Mouse (Mus musculus) cerebral cortex, adult 2 months (tissue): Measurements from ENCODE around the gene Spocd1.

Source experiments
- WGBS: fragments of 180-500 bp; shearing (Covaris S2); methylation state at CpG from one replicate; pipeline ENCODE4 v1.1.7; 2018; 5-methylcytosine and 5-hydroxymethylcytosine counted together

Gene Spocd1

GRCm38 (mm10) chr4:129971989-129972388 is 42.9 kb downstream of the Spocd1 start:
- 40% methylated on average over 7 of the region's 7 CpGs for WGBS

- WGBS, result 83% methylated on average over 9 of the region's 9 CpGs
Observed at GRCm38 (mm10) chr4:129974285-129974684, 45.2 kb downstream of the Spocd1 start.

DNA sequence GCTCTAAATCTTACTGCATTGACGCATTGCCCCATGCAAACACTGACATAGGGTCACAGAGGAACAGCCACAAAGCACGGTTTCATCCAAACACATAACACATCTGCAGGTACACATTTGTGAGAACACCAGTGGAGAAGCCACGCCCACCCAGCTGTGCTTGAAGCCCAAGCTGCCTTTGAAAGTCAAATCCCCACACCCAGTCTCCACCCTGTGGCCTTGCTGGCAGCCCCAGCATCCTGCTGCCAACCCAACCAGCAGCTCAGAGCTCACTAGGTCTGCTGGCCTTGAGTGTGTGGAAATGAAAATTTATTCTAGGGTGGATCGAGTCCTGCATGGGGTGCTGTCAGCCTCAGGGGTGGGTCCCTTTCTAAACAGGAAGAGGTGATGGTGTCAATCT is 48.2 kb downstream of the Spocd1 start:
- WGBS, result 84% methylated on average over 4 of the region's 4 CpGs

GRCm38 (mm10) chr4:129978227-129978626 is 49.2 kb downstream of the Spocd1 start:
- WGBS, result 71% methylated on average over 4 of the region's 4 CpGs

GRCm38 (mm10) chr4:129978930-129979329 is 49.9 kb downstream of the Spocd1 start:
- 39% methylated on average over 4 of the region's 4 CpGs for WGBS

DNA sequence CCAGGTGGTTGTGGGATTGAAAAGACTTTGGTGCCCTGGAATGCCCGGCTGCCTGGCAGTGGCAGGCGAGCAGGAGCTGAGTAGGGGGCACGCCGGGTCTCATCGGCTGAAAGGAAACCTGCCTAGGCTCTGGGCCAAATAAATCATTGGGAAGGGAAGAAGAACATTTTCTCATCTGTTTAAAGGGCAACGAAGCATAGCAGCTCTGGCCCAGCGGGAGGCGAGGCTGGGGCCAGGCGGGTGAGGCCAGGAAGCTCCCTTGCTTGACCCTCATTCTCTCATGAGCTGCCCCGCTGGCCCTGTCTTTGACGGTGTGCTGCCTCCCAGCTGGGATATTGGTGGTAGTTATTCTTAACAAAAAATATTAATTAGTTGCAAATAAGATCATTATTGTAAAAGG is 52.6 kb downstream of the Spocd1 start:
- 67% methylated on average over 11 of the region's 11 CpGs for WGBS

DNA sequence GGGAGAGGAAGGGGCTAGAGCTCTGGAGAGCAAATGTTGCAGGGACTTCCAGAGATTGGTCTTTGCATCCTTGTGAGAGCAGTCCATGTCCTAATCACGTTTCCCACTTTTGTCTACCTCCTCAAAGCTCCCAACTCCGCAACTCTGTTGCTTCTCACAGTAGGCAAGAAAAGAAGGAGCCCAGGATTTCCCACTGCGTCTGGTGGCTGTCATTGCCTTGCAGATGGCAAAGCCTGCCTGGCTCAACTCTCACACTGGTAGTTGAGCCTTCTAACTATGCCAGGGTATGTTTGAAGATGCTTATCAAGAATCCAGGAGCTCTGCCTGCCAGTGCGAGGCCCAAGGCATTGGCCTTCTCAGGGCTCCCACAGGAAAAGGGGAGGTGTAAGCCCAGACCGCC is 54.0 kb downstream of the Spocd1 start:
- 34% methylated on average over 5 of the region's 5 CpGs for WGBS

DNA sequence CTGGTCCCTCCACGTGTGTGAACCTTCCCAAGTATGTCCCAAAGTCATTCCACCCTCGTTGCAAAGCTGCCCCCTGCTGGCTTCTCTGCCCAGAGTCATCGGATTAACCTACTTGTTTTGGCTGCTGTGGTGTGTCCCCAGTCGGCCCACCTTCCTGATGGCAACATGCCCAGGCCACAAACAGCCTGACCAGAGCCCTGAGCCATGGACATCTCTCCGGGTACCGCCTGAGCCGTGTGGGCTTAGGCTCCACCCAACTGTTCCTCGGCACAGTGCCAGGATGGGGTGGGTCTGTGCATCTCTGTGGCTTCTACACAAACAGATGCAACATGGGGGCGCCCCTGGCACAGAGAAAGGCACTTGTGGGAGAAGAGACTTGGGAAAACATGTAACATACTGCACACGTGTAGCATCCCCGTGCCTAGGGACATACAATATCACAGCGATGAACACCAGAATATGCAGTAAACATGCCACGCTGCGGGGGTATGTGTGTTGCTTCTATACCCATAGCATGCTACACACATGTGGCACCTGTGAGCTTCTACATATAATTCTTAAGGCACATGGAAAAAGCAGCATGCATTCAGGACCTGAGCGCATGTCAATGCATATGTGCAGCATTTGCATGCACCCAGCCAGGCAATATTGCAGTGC is 54.8 kb downstream of the Spocd1 start:
- WGBS, result 2% methylated on average over 15 of the region's 15 CpGs

DNA sequence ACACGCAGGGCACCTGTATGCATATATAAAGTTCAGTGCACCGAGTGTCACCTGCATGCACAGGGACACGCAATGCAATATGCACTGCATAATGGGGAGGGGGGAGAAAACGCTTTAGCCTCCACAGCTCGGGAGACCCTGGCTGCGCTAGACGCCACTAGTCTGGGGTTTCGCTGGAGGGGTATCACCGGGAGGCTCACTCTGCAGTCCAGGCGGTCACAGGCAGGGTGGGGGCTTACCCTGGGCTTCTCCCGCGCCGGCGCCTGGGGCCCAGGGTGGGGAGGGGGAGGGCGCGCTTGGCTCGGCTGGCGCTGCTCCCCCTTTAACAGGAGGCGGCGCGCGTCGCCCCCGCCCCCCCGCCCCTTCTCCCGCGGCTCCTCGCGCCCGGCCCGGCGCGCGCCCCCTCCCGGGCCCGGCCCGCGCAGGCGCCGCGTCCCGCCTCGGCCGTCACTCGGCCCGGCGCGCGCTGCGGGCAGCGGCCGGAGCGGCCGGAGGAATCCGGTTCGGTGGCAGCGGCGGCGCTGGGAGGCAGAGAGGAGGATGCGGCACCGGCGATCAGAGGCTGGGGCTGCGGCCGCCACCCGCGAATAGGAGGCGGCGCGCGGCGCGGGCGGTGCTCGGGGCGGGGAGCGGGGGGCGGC is 55.5 kb downstream of the Spocd1 start, which contains the start of gene Adgrb2:
Gene Adgrb2 (plus strand): TSS at position 450 of the 641 bp plus-strand sequence.
- 1% methylated on average over 67 of the region's 77 CpGs for WGBS

- under 1% methylated on average over 46 of the region's 48 CpGs for WGBS
Observed at GRCm38 (mm10) chr4:129985161-129985670, 56.2 kb downstream of the Spocd1 start.

DNA sequence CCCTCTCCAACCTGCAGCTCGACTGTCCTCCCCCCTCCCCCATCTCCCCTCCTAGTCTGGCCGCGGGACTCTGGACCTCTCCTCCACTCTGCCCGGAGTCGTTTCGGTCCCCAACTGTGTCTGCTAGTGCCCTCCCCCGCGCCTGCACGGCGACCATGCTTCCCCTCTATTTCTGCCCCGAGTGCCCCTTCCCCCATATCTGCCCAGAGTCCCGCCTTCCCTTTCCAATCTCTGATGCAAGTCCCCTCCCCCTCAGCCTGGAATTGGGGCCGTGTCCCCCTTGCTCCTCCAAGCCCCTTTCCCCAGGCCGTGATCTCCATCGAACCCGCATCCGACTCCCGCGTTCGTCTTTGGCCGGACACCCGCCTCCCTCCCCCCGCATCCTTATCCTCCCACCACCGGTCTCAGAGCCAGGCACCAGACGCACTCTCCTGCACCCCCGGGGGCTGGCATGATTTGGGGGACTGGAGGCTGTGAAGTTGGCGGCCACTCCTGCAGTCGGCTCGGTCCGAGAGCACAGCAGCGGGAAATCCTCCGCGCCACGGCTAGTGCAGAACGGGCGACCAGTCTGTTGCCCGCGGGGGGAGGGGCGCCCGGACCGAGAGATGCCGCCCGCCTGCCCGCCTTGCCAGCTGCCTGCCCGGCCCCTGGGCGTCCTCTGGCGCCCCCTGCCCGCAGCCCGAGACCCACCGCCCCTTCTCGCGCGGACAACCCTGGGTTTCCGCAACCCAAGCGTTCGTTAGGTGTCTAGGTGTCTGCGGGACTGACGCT is 56.8 kb downstream of the Spocd1 start:
- WGBS, result 3% methylated on average over 58 of the region's 58 CpGs

- WGBS, result 4% methylated on average over 52 of the region's 53 CpGs
Observed at GRCm38 (mm10) chr4:129987825-129988504, 58.9 kb downstream of the Spocd1 start.

- WGBS, result 46% methylated on average over 4 of the region's 4 CpGs
Observed at GRCm38 (mm10) chr4:129989925-129990324, 60.9 kb downstream of the Spocd1 start.

GRCm38 (mm10) chr4:129992720-129993119 is 63.7 kb downstream of the Spocd1 start:
- WGBS, result 83% methylated on average over 16 of the region's 16 CpGs

GRCm38 (mm10) chr4:129993213-129993612 is 64.2 kb downstream of the Spocd1 start:
- 53% methylated on average over 5 of the region's 5 CpGs for WGBS

GRCm38 (mm10) chr4:129993944-129994695 is 65.1 kb downstream of the Spocd1 start:
- WGBS, result 47% methylated on average over 16 of the region's 16 CpGs

- 40% methylated on average over 5 of the region's 5 CpGs for WGBS
Observed at GRCm38 (mm10) chr4:129994728-129995127, 65.7 kb downstream of the Spocd1 start.

GRCm38 (mm10) chr4:129995255-129995654 is 66.2 kb downstream of the Spocd1 start:
- WGBS, result 60% methylated on average over 8 of the region's 8 CpGs

- 78% methylated on average over 4 of the region's 4 CpGs for WGBS
Observed at GRCm38 (mm10) chr4:129996015-129996414, 67.0 kb downstream of the Spocd1 start.

DNA sequence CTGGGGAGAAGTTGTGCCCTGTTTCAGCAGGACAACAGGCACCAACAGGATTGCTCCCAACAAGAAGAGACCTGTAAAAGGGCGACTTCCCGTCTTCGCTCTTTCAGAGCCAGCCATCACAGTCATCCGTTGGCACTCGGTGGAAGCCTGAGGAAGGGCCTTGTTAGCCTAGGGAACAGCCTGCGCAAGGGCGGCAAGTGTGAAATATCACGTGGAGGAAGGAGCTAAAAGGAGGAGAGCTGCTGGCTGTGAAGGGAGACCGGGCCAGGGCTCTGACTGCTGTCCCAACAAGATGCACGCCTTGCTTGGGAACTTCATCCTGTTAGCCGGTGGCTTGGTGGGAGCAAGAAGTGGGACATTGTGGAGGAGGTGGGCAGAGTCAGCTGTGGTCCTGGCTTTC is 69.1 kb downstream of the Spocd1 start:
- WGBS, result 37% methylated on average over 11 of the region's 11 CpGs

GRCm38 (mm10) chr4:130001710-130002109 is 72.7 kb downstream of the Spocd1 start:
- 29% methylated on average over 5 of the region's 5 CpGs for WGBS
